Mouse (Mus musculus): ENCODE measurements around the gene Itprid1. TPM values are rescaled to one million over a fixed set of nuclear protein-coding genes. Genes with fewer than 3 reads are reported as not detected.

Itprid1 gene
- not detected in 2 replicates for polyA plus RNA-seq (2015; fragmentation: Nextera tagmentation; extraction: Ambion mirVana)

GRCm38 (mm10) chr6:55836650-55837320, at the start of gene Itprid1:
Gene Itprid1, plus strand, starts transcription at chr6:55836895.
- H3K36me3 ChIP-seq: no peaks in the 10 kb centered on the region
- H3K9ac ChIP-seq: no peak within 1 kb of the TSS
- no peaks in the 10 kb centered on the region for H3K9me3 ChIP-seq
- H3K27me3 ChIP-seq (replicated peaks): no peaks in the 10 kb centered on the region
- no peak within 1 kb of the TSS for H3K4me2 ChIP-seq (replicated peaks)
- H3K27ac ChIP-seq: no peak within 1 kb of the TSS
- no peaks in the 10 kb centered on the region for H3K4me1 ChIP-seq (replicated peaks)
- no peak within 1 kb of the TSS for H3K4me3 ChIP-seq (replicated peaks)
- no peak for ATAC-seq
- 64% methylated on average over 8 of the region's 8 CpGs for WGBS

GRCm38 (mm10) chr6:55789557-55789956, 47.1 kb upstream of the Itprid1 start:
- Histone ChIP-seq H3K4me1 (replicated peaks) (peaks cover 7% of the 10 kb centered on the region; the same call in 1 of the 2 replicates), H3K4me3 (replicated peaks) (no peak overlapping the region), H3K27ac (no peak overlapping the region), H3K4me2 (replicated peaks) (no peak overlapping the region), H3K9ac (no peak overlapping the region), H3K9me3 (no peaks in the 10 kb centered on the region), H3K36me3 (no peaks in the 10 kb centered on the region), H3K27me3 (replicated peaks) (no peaks in the 10 kb centered on the region)
- 49% methylated on average over 1 of the region's 1 CpGs for WGBS
- ATAC-seq: no peak

GRCm38 (mm10) chr6:55791852-55792496, 44.7 kb upstream of the Itprid1 start:
- 14% methylated on average over 6 of the region's 6 CpGs for WGBS
- Histone ChIP-seq H3K9ac (no peak overlapping the region), H3K27ac (0 out of 2 replicates have a peak overlapping the region, but pooled peaks have one; percentile 36), H3K4me3 (replicated peaks) (no peak overlapping the region), H3K36me3 (no peaks in the 10 kb centered on the region), H3K4me1 (replicated peaks) (peaks cover 7% of the 10 kb centered on the region; the same call in 1 of the 2 replicates), H3K4me2 (replicated peaks) (peak overlapping the region; percentile 30; the same call in 1 of the 2 replicates), H3K9me3 (no peaks in the 10 kb centered on the region), H3K27me3 (replicated peaks) (no peaks in the 10 kb centered on the region)
- peak; percentile 90 for ATAC-seq

DNA sequence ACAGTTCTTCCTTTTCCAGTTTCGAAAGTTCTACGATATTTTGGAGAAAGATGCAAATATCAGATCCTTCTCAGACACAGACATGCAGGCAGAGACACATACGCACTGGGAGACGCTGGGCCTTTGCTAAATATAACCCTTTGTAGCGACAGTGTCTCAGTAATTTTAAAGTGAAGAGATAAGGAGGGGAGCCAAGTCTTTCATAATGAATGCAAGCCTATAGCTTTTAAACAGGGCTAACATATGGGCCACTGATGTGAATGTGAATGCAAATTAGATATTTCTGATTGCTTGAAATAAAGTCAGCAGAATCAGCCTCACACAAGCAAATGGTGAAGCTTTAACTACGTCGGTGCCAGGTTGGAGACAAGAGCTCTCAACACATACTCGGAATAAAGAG, 44.2 kb upstream of the Itprid1 start:
- 51% methylated on average over 8 of the region's 8 CpGs for WGBS
- ATAC-seq: no peak
- H3K27ac ChIP-seq: no peak overlapping the region

GRCm38 (mm10) chr6:55802686-55803085, 34.0 kb upstream of the Itprid1 start:
- no peak overlapping the region for H3K4me2 ChIP-seq (replicated peaks)
- WGBS: 54% methylated on average over 1 of the region's 1 CpGs
- ATAC-seq: no peak

More for the DNA sequence above, 44.2 kb upstream of the Itprid1 start:
- no peaks in the 10 kb centered on the region for H3K9me3 ChIP-seq
- H3K4me2 ChIP-seq (replicated peaks): peak overlapping the region; percentile 30; the same call in 1 of the 2 replicates
- peaks cover 7% of the 10 kb centered on the region; the same call in 1 of the 2 replicates for H3K4me1 ChIP-seq (replicated peaks)
- no peak overlapping the region for H3K4me3 ChIP-seq (replicated peaks)
- H3K27me3 ChIP-seq (replicated peaks): no peaks in the 10 kb centered on the region
- no peaks in the 10 kb centered on the region for H3K36me3 ChIP-seq
- H3K9ac ChIP-seq: no peak overlapping the region

DNA sequence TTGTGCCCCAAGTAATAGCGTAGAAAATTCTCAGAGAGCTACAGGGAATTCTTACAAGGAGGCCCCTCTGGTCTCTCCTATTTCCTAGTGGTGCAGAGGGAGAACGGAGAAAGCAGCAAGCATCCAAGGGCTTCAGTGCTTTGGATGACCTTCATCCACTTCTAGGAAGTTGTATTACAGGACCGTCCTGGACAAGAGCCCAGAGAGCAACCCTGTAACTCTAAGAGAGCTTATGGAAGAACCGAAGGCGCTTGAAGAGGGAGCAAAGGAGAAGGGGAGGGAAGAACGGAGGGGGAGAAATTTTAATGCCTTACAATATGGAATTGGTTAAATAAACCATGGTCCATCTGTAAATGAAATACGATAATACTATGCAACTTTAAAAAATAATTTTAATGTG, 33.3 kb upstream of the Itprid1 start:
- Histone ChIP-seq H3K27ac (no peak overlapping the region), H3K9ac (no peak overlapping the region), H3K4me1 (replicated peaks) (no peaks in the 10 kb centered on the region), H3K36me3 (no peaks in the 10 kb centered on the region), H3K27me3 (replicated peaks) (no peaks in the 10 kb centered on the region), H3K9me3 (no peaks in the 10 kb centered on the region), H3K4me3 (replicated peaks) (no peak overlapping the region), H3K4me2 (replicated peaks) (no peak overlapping the region)
- no peak for ATAC-seq
- WGBS: 72% methylated on average over 7 of the region's 7 CpGs

More at GRCm38 (mm10) chr6:55802686-55803085, 34.0 kb upstream of the Itprid1 start:
- H3K4me1 ChIP-seq (replicated peaks): no peaks in the 10 kb centered on the region
- H3K9me3 ChIP-seq: no peaks in the 10 kb centered on the region
- H3K9ac ChIP-seq: no peak overlapping the region
- H3K36me3 ChIP-seq: no peaks in the 10 kb centered on the region
- H3K4me3 ChIP-seq (replicated peaks): no peak overlapping the region
- H3K27me3 ChIP-seq (replicated peaks): no peaks in the 10 kb centered on the region
- no peak overlapping the region for H3K27ac ChIP-seq

GRCm38 (mm10) chr6:55803991-55804680, 32.6 kb upstream of the Itprid1 start:
- Histone ChIP-seq H3K27ac (no peak overlapping the region), H3K9me3 (no peaks in the 10 kb centered on the region), H3K4me2 (replicated peaks) (no peak overlapping the region), H3K4me3 (replicated peaks) (no peak overlapping the region), H3K36me3 (no peaks in the 10 kb centered on the region), H3K9ac (no peak overlapping the region), H3K27me3 (replicated peaks) (no peaks in the 10 kb centered on the region), H3K4me1 (replicated peaks) (no peaks in the 10 kb centered on the region)
- 27% methylated on average over 12 of the region's 12 CpGs for WGBS
- ATAC-seq: no peak

DNA sequence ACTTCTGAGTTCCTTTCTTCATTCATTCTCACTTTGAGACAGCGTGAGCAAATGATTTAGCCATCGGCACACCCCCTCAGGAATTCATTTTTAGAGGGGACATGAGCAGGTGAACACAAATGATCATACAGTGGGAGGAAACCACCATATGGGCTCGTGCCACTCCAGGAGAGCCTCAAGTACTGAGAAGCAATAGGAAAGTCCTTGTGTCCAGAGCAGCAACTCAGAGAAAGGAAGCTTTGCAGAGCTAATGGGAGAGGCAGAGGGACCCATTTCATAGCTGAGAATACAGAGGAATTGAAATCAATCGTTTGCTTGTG, 32.1 kb upstream of the Itprid1 start:
- no peak for ATAC-seq
- no peaks in the 10 kb centered on the region for H3K9me3 ChIP-seq
- no peak overlapping the region for H3K4me2 ChIP-seq (replicated peaks)
- H3K4me1 ChIP-seq (replicated peaks): no peaks in the 10 kb centered on the region
- no peaks in the 10 kb centered on the region for H3K36me3 ChIP-seq
- no peak overlapping the region for H3K27ac ChIP-seq
- no peak overlapping the region for H3K4me3 ChIP-seq (replicated peaks)
- WGBS: 82% methylated on average over 4 of the region's 4 CpGs
- no peaks in the 10 kb centered on the region for H3K27me3 ChIP-seq (replicated peaks)
- H3K9ac ChIP-seq: no peak overlapping the region

DNA sequence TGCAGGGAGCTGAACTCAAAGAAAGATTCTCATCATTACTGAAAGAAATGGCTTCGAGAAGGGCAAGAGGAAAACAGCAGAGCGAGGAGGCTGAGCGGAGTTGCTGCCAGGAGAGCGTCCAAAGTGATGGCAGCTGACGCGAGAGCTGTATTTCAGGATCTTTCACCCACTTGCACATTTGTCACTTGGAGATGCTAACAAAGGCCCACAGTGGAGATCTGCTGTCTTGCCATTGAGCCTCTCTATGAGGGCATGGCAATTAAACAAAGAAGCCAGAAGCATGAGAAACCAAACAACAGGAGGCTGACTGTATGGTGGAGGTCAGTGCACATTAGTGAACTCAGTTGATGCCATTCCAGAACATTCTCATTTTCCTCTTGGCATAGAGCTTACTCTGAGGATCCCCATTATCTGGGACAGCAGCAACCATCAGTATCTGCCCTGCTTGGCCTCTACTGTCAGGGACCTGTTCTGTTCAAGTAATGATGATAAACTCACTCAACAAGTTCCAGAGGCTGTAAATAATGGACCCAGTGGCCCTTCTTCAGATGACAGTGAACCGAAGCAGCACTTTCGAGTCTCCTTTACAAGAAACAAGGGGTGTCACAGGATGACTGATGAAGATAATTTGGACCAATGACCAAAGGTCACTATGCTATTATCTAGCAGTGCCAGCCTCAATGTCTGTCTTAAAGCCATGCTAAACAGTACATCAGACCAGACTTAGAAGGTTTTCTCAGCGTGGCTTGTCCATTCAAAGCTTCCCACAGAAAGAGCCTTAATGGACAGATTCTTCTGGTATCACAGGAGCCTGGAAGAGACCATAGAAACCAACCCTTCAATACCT, 31.2 kb upstream of the Itprid1 start:
- no peak overlapping the region for H3K4me3 ChIP-seq (replicated peaks)
- H3K4me2 ChIP-seq (replicated peaks): no peak overlapping the region
- no peaks in the 10 kb centered on the region for H3K9me3 ChIP-seq
- no peaks in the 10 kb centered on the region for H3K27me3 ChIP-seq (replicated peaks)
- no peak overlapping the region for H3K9ac ChIP-seq
- no peaks in the 10 kb centered on the region for H3K4me1 ChIP-seq (replicated peaks)
- no peak for ATAC-seq
- H3K36me3 ChIP-seq: no peaks in the 10 kb centered on the region
- WGBS: 69% methylated on average over 9 of the region's 9 CpGs
- no peak overlapping the region for H3K27ac ChIP-seq

GRCm38 (mm10) chr6:55806537-55806936, 30.2 kb upstream of the Itprid1 start:
- ATAC-seq: no peak
- WGBS: 72% methylated on average over 2 of the region's 2 CpGs
- Histone ChIP-seq H3K9ac (no peak overlapping the region), H3K27me3 (replicated peaks) (no peaks in the 10 kb centered on the region), H3K36me3 (no peaks in the 10 kb centered on the region), H3K9me3 (no peaks in the 10 kb centered on the region), H3K27ac (no peak overlapping the region), H3K4me3 (replicated peaks) (no peak overlapping the region), H3K4me2 (replicated peaks) (no peak overlapping the region), H3K4me1 (replicated peaks) (no peaks in the 10 kb centered on the region)

DNA sequence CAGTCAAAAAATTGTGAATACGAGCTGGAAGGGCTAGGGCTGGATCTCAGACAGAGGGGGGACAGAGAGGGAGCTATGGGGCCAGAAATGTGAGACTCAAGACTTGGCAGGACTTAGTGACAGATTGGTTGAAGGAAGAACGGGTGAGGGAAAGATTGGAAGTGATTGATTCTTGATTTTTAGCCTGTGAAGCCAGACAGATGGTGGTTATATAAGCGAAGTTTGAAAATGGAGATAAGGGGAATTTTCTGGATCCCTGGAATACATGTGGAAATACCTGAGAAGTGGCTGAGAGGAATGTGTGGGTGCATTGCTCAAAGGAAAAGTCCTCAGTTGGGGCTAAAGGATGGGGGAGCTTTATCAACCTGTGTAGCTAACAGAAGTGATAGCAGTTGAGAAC, 28.0 kb upstream of the Itprid1 start:
- H3K36me3 ChIP-seq: no peaks in the 10 kb centered on the region
- H3K4me3 ChIP-seq (replicated peaks): no peak overlapping the region
- H3K27me3 ChIP-seq (replicated peaks): no peaks in the 10 kb centered on the region
- no peaks in the 10 kb centered on the region for H3K9me3 ChIP-seq
- 70% methylated on average over 3 of the region's 3 CpGs for WGBS
- H3K27ac ChIP-seq: no peak overlapping the region
- no peaks in the 10 kb centered on the region for H3K4me1 ChIP-seq (replicated peaks)
- no peak overlapping the region for H3K4me2 ChIP-seq (replicated peaks)
- ATAC-seq: no peak
- H3K9ac ChIP-seq: no peak overlapping the region

GRCm38 (mm10) chr6:55811153-55811552, 25.5 kb upstream of the Itprid1 start:
- H3K9me3 ChIP-seq: no peaks in the 10 kb centered on the region
- H3K4me3 ChIP-seq (replicated peaks): no peak overlapping the region
- WGBS: 81% methylated on average over 8 of the region's 8 CpGs
- H3K4me1 ChIP-seq (replicated peaks): no peaks in the 10 kb centered on the region
- ATAC-seq: no peak
- H3K4me2 ChIP-seq (replicated peaks): no peak overlapping the region
- no peak overlapping the region for H3K27ac ChIP-seq
- no peaks in the 10 kb centered on the region for H3K27me3 ChIP-seq (replicated peaks)
- no peaks in the 10 kb centered on the region for H3K36me3 ChIP-seq
- H3K9ac ChIP-seq: no peak overlapping the region
